Mouse (Mus musculus): ENCODE measurements around the gene Naa10. TPM values are rescaled to one million over a fixed set of nuclear protein-coding genes. Genes with fewer than 3 reads are reported as not detected.

The Naa10 gene
- total and polyA plus RNA-seq, 3 experiments, result 50.2 to 63.7 (median 57.2) TPM

DNA sequence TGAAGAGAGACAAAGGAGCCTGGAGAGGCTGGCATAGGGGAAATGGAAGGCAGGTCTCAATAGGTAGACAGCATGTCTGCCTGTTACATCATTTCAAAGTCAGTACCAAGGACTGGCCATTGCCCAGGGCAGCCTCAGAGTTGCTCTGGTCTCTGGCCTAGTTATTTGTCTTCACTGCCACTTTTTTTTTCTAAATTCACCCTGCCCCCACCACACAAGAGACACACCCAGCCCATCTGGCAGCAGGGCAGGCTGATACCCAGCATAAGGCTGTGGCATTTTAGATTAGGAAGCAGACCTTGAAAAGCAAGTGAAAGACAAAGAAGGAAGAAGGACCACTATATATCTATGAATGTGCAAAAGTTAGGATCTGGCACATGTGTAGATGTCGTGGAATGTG lies 53.9 kb downstream of the Naa10 start:
- TF ChIP-seq EP300 (IDR thresholded peaks at IDR 0.05; ENCODE audit: insufficient read depth, low read depth, low read length) (no peak), POLR2A (IDR thresholded peaks at IDR 0.05; ENCODE audit: insufficient read depth, low read depth, low read length) (no peak), CTCF (IDR thresholded peaks at IDR 0.05) (no peak)
- intact Hi-C loops (cut with DNase I), result no loop called here
- WGBS, result 73% methylated on average over 1 of the region's 1 CpGs

GRCm38 (mm10) chrX:73867256-73867655 lies 54.5 kb downstream of the Naa10 start:
- Histone ChIP-seq H3K27ac (no peak overlapping the region), H3K4me1 (ENCODE audit: control insufficient read depth, insufficient read depth, low read length) (no peaks in the 10 kb centered on the region), H3K4me3 (no peak overlapping the region), H3K79me2 (replicated peaks; ENCODE audit: control insufficient read depth, insufficient read depth, low read length) (no peaks in the 10 kb centered on the region), H3K9ac (ENCODE audit: low read depth, low read length) (no peak overlapping the region), H3K36me3 (ENCODE audit: control insufficient read depth, insufficient read depth, low read length) (no peaks in the 10 kb centered on the region), H3K27me3 (ENCODE audit: control insufficient read depth, insufficient read depth, low read length) (no peaks in the 10 kb centered on the region)
- WGBS, result 48% methylated on average over 3 of the region's 3 CpGs
- intact Hi-C loops (cut with DNase I), result no loop called here
- no peak for DNase-seq
- TF ChIP-seq EP300 (IDR thresholded peaks at IDR 0.05; ENCODE audit: insufficient read depth, low read depth, low read length) (no peak), CTCF (IDR thresholded peaks at IDR 0.05) (no peak), POLR2A (IDR thresholded peaks at IDR 0.05; ENCODE audit: insufficient read depth, low read depth, low read length) (no peak)

More for the DNA sequence above, 53.9 kb downstream of the Naa10 start:
- Histone ChIP-seq H3K79me2 (replicated peaks; ENCODE audit: control insufficient read depth, insufficient read depth, low read length) (no peaks in the 10 kb centered on the region), H3K27me3 (ENCODE audit: control insufficient read depth, insufficient read depth, low read length) (no peaks in the 10 kb centered on the region), H3K4me3 (no peak overlapping the region), H3K27ac (no peak overlapping the region), H3K4me1 (ENCODE audit: control insufficient read depth, insufficient read depth, low read length) (no peaks in the 10 kb centered on the region), H3K9ac (ENCODE audit: low read depth, low read length) (no peak overlapping the region), H3K36me3 (ENCODE audit: control insufficient read depth, insufficient read depth, low read length) (no peaks in the 10 kb centered on the region)
- no peak for DNase-seq

Other genes with a start within 250 kb of the Naa10 start
- 100 to 1,000 TPM; 155 to 179 TPM for gene Slc6a8, start 248.8 kb downstream of the Naa10 start, total RNA-seq (2021)
- 155 and 205 TPM in 2 replicates for gene Slc6a8, start 248.8 kb downstream of the Naa10 start, polyA plus RNA-seq (2012; rRNA removed)
- 10 to 100 TPM; 71.8 to 79.5 TPM for gene Bcap31, start 205.8 kb downstream of the Naa10 start, total RNA-seq (2021)
- 43.1 and 70.9 TPM in 2 replicates for gene Bcap31, start 205.8 kb downstream of the Naa10 start, polyA plus RNA-seq (2012; rRNA removed)
- gene Abcd1, start 205.3 kb downstream of the Naa10 start, total RNA-seq (2021), result 10 to 100 TPM; 25.4 to 29.7 TPM
- 32.9 and 35.3 TPM in 2 replicates for gene Abcd1, start 205.3 kb downstream of the Naa10 start, polyA plus RNA-seq (2012; rRNA removed)
- 1 to 10 TPM; 1.0 to 2.0 TPM for gene Plxnb3, start 164.9 kb downstream of the Naa10 start, total RNA-seq (2021)
- gene Plxnb3, start 164.9 kb downstream of the Naa10 start, polyA plus RNA-seq (2012; rRNA removed), result 4.5 and 4.7 TPM in 2 replicates
- gene Srpk3, start 147.5 kb downstream of the Naa10 start, total RNA-seq (2021), result 10 to 100 TPM; 26.1 to 29.9 TPM
- gene Srpk3, start 147.5 kb downstream of the Naa10 start, polyA plus RNA-seq (2012; rRNA removed), result 64.2 and 76.7 TPM in 2 replicates
- gene Idh3g, start 135.0 kb downstream of the Naa10 start, total RNA-seq (2021), result 100 to 1,000 TPM; 573 to 710 TPM
- 1,208 and 1,962 TPM in 2 replicates for gene Idh3g, start 135.0 kb downstream of the Naa10 start, polyA plus RNA-seq (2012; rRNA removed)
- gene Ssr4, start 134.9 kb downstream of the Naa10 start, total RNA-seq (2021), result 10 to 100 TPM; 78.1 to 81.8 TPM
- 116 and 124 TPM in 2 replicates for gene Ssr4, start 134.9 kb downstream of the Naa10 start, polyA plus RNA-seq (2012; rRNA removed)
- 1 to 10 TPM; 1.5 to 1.7 TPM for gene Pdzd4, start 97.0 kb downstream of the Naa10 start, total RNA-seq (2021)
- gene Pdzd4, start 97.0 kb downstream of the Naa10 start, polyA plus RNA-seq (2012; rRNA removed), result 0.91 and 1.1 TPM in 2 replicates
- gene Avpr2, start 29.8 kb downstream of the Naa10 start, total RNA-seq (2021), result not detected
- gene Avpr2, start 29.8 kb downstream of the Naa10 start, polyA plus RNA-seq (2012; rRNA removed), result not detected in 2 replicates
- gene L1cam, start 25.8 kb downstream of the Naa10 start, total RNA-seq (2021), result 1 to 10 TPM; 2.1 to 3.7 TPM
- 2.9 and 3.3 TPM in 2 replicates for gene L1cam, start 25.8 kb downstream of the Naa10 start, polyA plus RNA-seq (2012; rRNA removed)
- gene Arhgap4, start 74 bp downstream of the Naa10 start, total RNA-seq (2021), result 1 to 10 TPM; 1.5 to 1.8 TPM
- gene Arhgap4, start 74 bp downstream of the Naa10 start, polyA plus RNA-seq (2012; rRNA removed), result 5.7 and 7.7 TPM in 2 replicates
- 1 to 10 TPM; 3.7 to 7.1 TPM for gene Renbp, start 8.9 kb upstream of the Naa10 start, total RNA-seq (2021)
- 5.1 and 7.3 TPM in 2 replicates for gene Renbp, start 8.9 kb upstream of the Naa10 start, polyA plus RNA-seq (2012; rRNA removed)
- gene Hcfc1, start 44.4 kb upstream of the Naa10 start, total RNA-seq (2021), result 10 to 100 TPM; 37.0 to 37.9 TPM
- gene Hcfc1, start 44.4 kb upstream of the Naa10 start, polyA plus RNA-seq (2012; rRNA removed), result 26.3 and 27.6 TPM in 2 replicates
- 10 to 100 TPM; 56.7 to 58.0 TPM for gene Irak1, start 102.0 kb upstream of the Naa10 start, total RNA-seq (2021)
- gene Irak1, start 102.0 kb upstream of the Naa10 start, polyA plus RNA-seq (2012; rRNA removed), result 112 and 128 TPM in 2 replicates
- not detected for gene Opn1mw, start 205.5 kb upstream of the Naa10 start, total RNA-seq (2021)
- not detected in 2 replicates for gene Opn1mw, start 205.5 kb upstream of the Naa10 start, polyA plus RNA-seq (2012; rRNA removed)
- 10 to 100 TPM; 27.0 to 32.6 TPM for gene Mecp2, start 213.4 kb upstream of the Naa10 start, total RNA-seq (2021)
- 6.2 and 9.6 TPM in 2 replicates for gene Mecp2, start 213.4 kb upstream of the Naa10 start, polyA plus RNA-seq (2012; rRNA removed)
- not detected for gene Tex28, start 245.9 kb upstream of the Naa10 start, total RNA-seq (2021)
- not detected in 2 replicates for gene Tex28, start 245.9 kb upstream of the Naa10 start, polyA plus RNA-seq (2012; rRNA removed)